Mouse (Mus musculus) kidney, embryonic 14.5 days (tissue): ENCODE measurements around the gene Ptpn5. TPM values are rescaled to one million over a fixed set of nuclear protein-coding genes. Genes with fewer than 3 reads are reported as not detected.
A peak's percentile ranks its signal among the peaks of the same experiment; 100 is the strongest.

ENCODE experiments used
- ATAC-seq: fragments of 200-750 bp; cut with Nextera tagmentation; 2 replicates; pipeline ENCODE4 v1.8.0; 2017; ENCODE audit warnings: moderate number of reproducible peaks, mild to moderate bottlenecking, moderate TSS enrichment, moderate library complexity; ENCODE audit not compliant: low FRiP score, low TSS enrichment
- H3K27ac ChIP-seq: fragments of 300-500 bp; sonication (generic); 2 replicates; pipeline ENCODE4 v1.5.1; 2014; ENCODE audit warnings: low read depth, mild to moderate bottlenecking, low read length, moderate library complexity, mixed read lengths
- H3K27me3 ChIP-seq: fragments of 300-500 bp; sonication (generic); 2 replicates; pipeline ENCODE4 v1.6.1; 2014; ENCODE audit warnings: mild to moderate bottlenecking, low read length; ENCODE audit not compliant: control insufficient read depth, insufficient read depth
- H3K36me3 ChIP-seq: fragments of 300-500 bp; sonication (generic); 2 replicates; pipeline ENCODE4 v1.6.1; 2014; ENCODE audit warnings: low read length, mixed read lengths; ENCODE audit not compliant: control insufficient read depth, insufficient read depth
- H3K4me1 ChIP-seq: fragments of 300-500 bp; sonication (generic); 2 replicates; pipeline ENCODE4 v1.6.1; 2014; ENCODE audit warnings: low read length, mixed read lengths; ENCODE audit not compliant: control insufficient read depth, insufficient read depth
- H3K4me2 ChIP-seq: fragments of 300-500 bp; sonication (generic); replicated peaks from 2 replicates; pipeline ENCODE4 v1.6.1; 2014; ENCODE audit warnings: low read depth, mild to moderate bottlenecking, low read length
- H3K4me3 ChIP-seq: fragments of 300-500 bp; sonication (generic); 2 replicates; pipeline ENCODE4 v1.5.1; 2014; ENCODE audit warnings: mild to moderate bottlenecking, low read length
- H3K9ac ChIP-seq: fragments of 300-500 bp; sonication (generic); 2 replicates; pipeline ENCODE4 v1.6.1; 2014; ENCODE audit warnings: low read depth, mild to moderate bottlenecking, low read length, moderate library complexity
- H3K9me3 ChIP-seq: fragments of 300-500 bp; sonication (generic); 2 replicates; pipeline ENCODE4 v1.6.1; 2016; ENCODE audit warnings: low read length; ENCODE audit not compliant: control insufficient read depth
- WGBS: fragments of 180-500 bp; shearing (Covaris S2); extraction: QIAGEN DNeasy Blood & Tissue Kit; methylation state at CpG from one replicate; pipeline ENCODE4 v1.1.7; 2014; 5-methylcytosine and 5-hydroxymethylcytosine counted together
- polyA plus RNA-seq: library from polyadenylated mRNA; unstranded; fragments of >200 nt; fragmentation: Nextera tagmentation; extraction: Ambion mirVana; gene quantifications from 2 replicates; pipeline ENCODE4 v1.2.1, GENCODE M21; 2014

Ptpn5 gene
- polyA plus RNA-seq, 1 experiment from 2014 or later = 0.57 TPM

DNA sequence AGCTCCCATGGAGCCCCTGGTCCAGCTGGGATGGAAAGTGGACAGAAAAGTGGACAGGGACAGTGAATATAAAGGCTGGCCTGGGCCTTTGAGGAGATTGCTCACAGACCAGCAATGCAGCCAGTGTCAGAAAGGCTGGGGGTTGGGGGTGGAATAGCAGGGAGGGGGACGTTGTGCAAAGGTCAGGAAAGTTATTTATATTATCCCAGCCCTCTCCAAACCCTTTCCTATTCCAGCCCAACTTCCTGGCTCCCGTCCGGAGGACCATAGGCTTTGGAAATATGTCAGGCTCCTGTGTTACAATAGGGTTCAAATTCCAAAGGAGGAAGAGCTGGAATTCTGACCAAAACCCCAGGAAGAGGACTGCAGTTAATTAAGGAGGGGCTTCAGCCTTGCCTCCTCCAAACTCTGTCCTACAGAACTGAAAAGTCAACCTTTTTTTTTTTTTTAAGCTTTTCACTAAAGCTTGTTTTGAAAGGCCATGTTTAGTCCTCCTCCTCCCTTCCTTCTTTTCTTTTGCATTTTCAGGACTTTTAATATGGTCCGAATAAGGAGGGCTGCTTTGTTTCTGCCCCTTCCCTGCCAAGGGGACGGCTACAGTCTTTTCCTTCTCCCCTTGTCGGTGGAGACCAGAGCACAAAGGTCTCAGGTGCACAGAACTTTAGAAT is 90.5 kb downstream of the Ptpn5 start:
- Histone ChIP-seq H3K9me3 (no peaks in the 10 kb centered on the region), H3K27me3 (no peaks in the 10 kb centered on the region), H3K9ac (no peak overlapping the region), H3K27ac (peak overlapping the region; percentile 71; the same call in 1 of the 2 replicates), H3K4me3 (no peak overlapping the region), H3K4me2 (no peak overlapping the region), H3K4me1 (0 out of 2 replicates have a peak, but pooled peaks cover 2% of the 10 kb centered on the region), H3K36me3 (no peaks in the 10 kb centered on the region)
- 33% methylated on average over 6 of the region's 6 CpGs for WGBS
- ATAC-seq = peak; percentile 76

DNA sequence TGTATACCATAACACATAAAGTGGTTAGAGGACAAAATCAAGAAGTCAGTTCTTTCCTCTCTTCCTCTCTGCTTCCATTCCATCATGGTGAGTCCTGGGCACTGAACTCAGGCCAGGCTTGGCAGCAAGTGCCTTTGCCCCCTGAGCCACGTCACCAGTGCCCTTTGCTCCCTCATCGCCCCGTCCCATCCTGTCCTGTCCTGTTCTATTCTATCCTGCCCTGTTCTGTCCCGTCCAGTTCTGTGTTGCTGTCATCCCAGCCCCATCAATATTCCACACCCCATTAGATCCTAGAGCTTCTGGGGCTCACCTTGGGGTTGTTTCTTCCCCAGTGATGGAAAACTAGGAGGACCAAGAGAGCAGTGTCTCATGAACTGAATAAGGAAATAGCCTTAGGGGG is 91.4 kb downstream of the Ptpn5 start:
- Histone ChIP-seq H3K27me3 (no peaks in the 10 kb centered on the region), H3K36me3 (no peaks in the 10 kb centered on the region), H3K4me1 (0 out of 2 replicates have a peak, but pooled peaks cover 2% of the 10 kb centered on the region), H3K27ac (no peak overlapping the region), H3K4me2 (no peak overlapping the region), H3K9ac (no peak overlapping the region), H3K4me3 (no peak overlapping the region), H3K9me3 (no peaks in the 10 kb centered on the region)
- WGBS = 71% methylated on average over 4 of the region's 4 CpGs
- ATAC-seq = no peak

GRCm38 (mm10) chr7:47041706-47042105 is 91.8 kb downstream of the Ptpn5 start:
- 80% methylated on average over 3 of the region's 3 CpGs for WGBS
- H3K27me3 ChIP-seq = no peaks in the 10 kb centered on the region
- no peak for ATAC-seq
- no peak overlapping the region for H3K4me3 ChIP-seq
- no peak overlapping the region for H3K27ac ChIP-seq
- 0 out of 2 replicates have a peak, but pooled peaks cover 2% of the 10 kb centered on the region for H3K4me1 ChIP-seq
- no peaks in the 10 kb centered on the region for H3K36me3 ChIP-seq
- no peak overlapping the region for H3K9ac ChIP-seq
- no peak overlapping the region for H3K4me2 ChIP-seq
- H3K9me3 ChIP-seq = no peaks in the 10 kb centered on the region

- H3K9me3 ChIP-seq = no peaks in the 10 kb centered on the region
- no peaks in the 10 kb centered on the region for H3K36me3 ChIP-seq
- 63% methylated on average over 8 of the region's 8 CpGs for WGBS
- H3K27ac ChIP-seq = no peak overlapping the region
- H3K4me3 ChIP-seq = no peak overlapping the region
- ATAC-seq = no peak
- H3K9ac ChIP-seq = no peak overlapping the region
- H3K27me3 ChIP-seq = no peaks in the 10 kb centered on the region
- no peaks in the 10 kb centered on the region for H3K4me1 ChIP-seq
- H3K4me2 ChIP-seq = no peak overlapping the region
Observed at GRCm38 (mm10) chr7:47035426-47035825, 98.1 kb downstream of the Ptpn5 start.

GRCm38 (mm10) chr7:47034785-47035384 is 98.6 kb downstream of the Ptpn5 start:
- 62% methylated on average over 4 of the region's 4 CpGs for WGBS
- H3K4me2 ChIP-seq = no peak overlapping the region
- no peaks in the 10 kb centered on the region for H3K9me3 ChIP-seq
- no peaks in the 10 kb centered on the region for H3K36me3 ChIP-seq
- ATAC-seq = no peak
- H3K27me3 ChIP-seq = no peaks in the 10 kb centered on the region
- H3K27ac ChIP-seq = no peak overlapping the region
- H3K4me3 ChIP-seq = no peak overlapping the region
- no peak overlapping the region for H3K9ac ChIP-seq
- no peaks in the 10 kb centered on the region for H3K4me1 ChIP-seq

- 83% methylated on average over 4 of the region's 4 CpGs for WGBS
- Histone ChIP-seq H3K9ac (no peak overlapping the region), H3K4me3 (no peak overlapping the region), H3K27me3 (no peaks in the 10 kb centered on the region), H3K36me3 (no peaks in the 10 kb centered on the region), H3K9me3 (no peaks in the 10 kb centered on the region), H3K27ac (no peak overlapping the region), H3K4me2 (no peak overlapping the region), H3K4me1 (no peaks in the 10 kb centered on the region)
- no peak for ATAC-seq
Observed at GRCm38 (mm10) chr7:47031371-47031770, 102.1 kb downstream of the Ptpn5 start.

GRCm38 (mm10) chr7:47030517-47031193 is 102.8 kb downstream of the Ptpn5 start:
- no peak overlapping the region for H3K4me3 ChIP-seq

More at GRCm38 (mm10) chr7:47030517-47031193, 102.8 kb downstream of the Ptpn5 start:
- Histone ChIP-seq H3K36me3 (no peaks in the 10 kb centered on the region), H3K4me1 (no peaks in the 10 kb centered on the region), H3K9me3 (no peaks in the 10 kb centered on the region), H3K27ac (no peak overlapping the region), H3K27me3 (no peaks in the 10 kb centered on the region), H3K4me2 (no peak overlapping the region), H3K9ac (no peak overlapping the region)
- ATAC-seq = no peak
- 76% methylated on average over 9 of the region's 9 CpGs for WGBS
